Mouse (Mus musculus): ENCODE results near the gene Gm49358.
A peak's percentile ranks its signal among the peaks of the same experiment; 100 is the strongest.

Gm49358 gene

GRCm38 (mm10) chr10:86763672-86764071, at the start of gene Gm49358:
Gene Gm49358 (plus strand): TSS chr10:86763972.
- DNase-seq (ENCODE audit: low read depth), result no peak

GRCm38 (mm10) chr10:86727548-86727980, 36.2 kb upstream of the Gm49358 start:
- peak; percentile 95 for DNase-seq (ENCODE audit: low read depth)

- no peak for DNase-seq (ENCODE audit: low read depth)
Observed at GRCm38 (mm10) chr10:86728176-86728575, 35.6 kb upstream of the Gm49358 start.

- peak; percentile 78 for DNase-seq (ENCODE audit: low read depth)
Observed at GRCm38 (mm10) chr10:86730823-86731499, 32.8 kb upstream of the Gm49358 start.

GRCm38 (mm10) chr10:86731500-86731863, 32.3 kb upstream of the Gm49358 start:
- DNase-seq (ENCODE audit: low read depth), result no peak

- DNase-seq (ENCODE audit: low read depth), result peak; percentile 14
Observed at GRCm38 (mm10) chr10:86735036-86735435, 28.7 kb upstream of the Gm49358 start.

GRCm38 (mm10) chr10:86742918-86743317, 20.9 kb upstream of the Gm49358 start:
- no peak for DNase-seq (ENCODE audit: low read depth)

- no peak for DNase-seq (ENCODE audit: low read depth)
Observed at GRCm38 (mm10) chr10:86744306-86744705, 19.5 kb upstream of the Gm49358 start.

GRCm38 (mm10) chr10:86755816-86756502, 7.8 kb upstream of the Gm49358 start:
- no peak for DNase-seq (ENCODE audit: low read depth)

- DNase-seq (ENCODE audit: low read depth), result no peak
Observed at GRCm38 (mm10) chr10:86757724-86758123, 6.0 kb upstream of the Gm49358 start.

- DNase-seq (ENCODE audit: low read depth), result no peak
Observed at GRCm38 (mm10) chr10:86758211-86758610, 5.6 kb upstream of the Gm49358 start.

GRCm38 (mm10) chr10:86761236-86761635, 2.5 kb upstream of the Gm49358 start:
- no peak for DNase-seq (ENCODE audit: low read depth)

GRCm38 (mm10) chr10:86761722-86762383, 1.9 kb upstream of the Gm49358 start:
- DNase-seq (ENCODE audit: low read depth), result no peak

GRCm38 (mm10) chr10:86762384-86762730, 1.4 kb upstream of the Gm49358 start:
- no peak for DNase-seq (ENCODE audit: low read depth)

GRCm38 (mm10) chr10:86765344-86765966, 1.7 kb downstream of the Gm49358 start:
- DNase-seq (ENCODE audit: low read depth), result no peak

- no peak for DNase-seq (ENCODE audit: low read depth)
Observed at GRCm38 (mm10) chr10:86769216-86769615, 5.4 kb downstream of the Gm49358 start.

- DNase-seq (ENCODE audit: low read depth), result no peak
Observed at GRCm38 (mm10) chr10:86769797-86770196, 6.0 kb downstream of the Gm49358 start.

GRCm38 (mm10) chr10:86771701-86772100, 7.9 kb downstream of the Gm49358 start:
- DNase-seq (ENCODE audit: low read depth), result no peak

GRCm38 (mm10) chr10:86772231-86772631, 8.5 kb downstream of the Gm49358 start:
- DNase-seq (ENCODE audit: low read depth), result peak; percentile 81

GRCm38 (mm10) chr10:86773360-86773759, 9.6 kb downstream of the Gm49358 start:
- no peak for DNase-seq (ENCODE audit: low read depth)

- DNase-seq (ENCODE audit: low read depth), result no peak
Observed at GRCm38 (mm10) chr10:86776281-86776680, 12.5 kb downstream of the Gm49358 start.

GRCm38 (mm10) chr10:86777614-86778319, 14.0 kb downstream of the Gm49358 start:
- DNase-seq (ENCODE audit: low read depth), result no peak
